Mouse (Mus musculus) spleen, postnatal 10 days (tissue): ENCODE data around the gene Zbtb22.
A peak's percentile ranks its signal among the peaks of the same experiment; 100 is the strongest.

Source experiments
- DNase-seq, 2 experiments: peaks; one replicate each; pipeline ENCODE4 v3.0.0; 2021 to 2022; ENCODE audit warnings: low spot score in 2 of 2

Zbtb22 gene

DNA sequence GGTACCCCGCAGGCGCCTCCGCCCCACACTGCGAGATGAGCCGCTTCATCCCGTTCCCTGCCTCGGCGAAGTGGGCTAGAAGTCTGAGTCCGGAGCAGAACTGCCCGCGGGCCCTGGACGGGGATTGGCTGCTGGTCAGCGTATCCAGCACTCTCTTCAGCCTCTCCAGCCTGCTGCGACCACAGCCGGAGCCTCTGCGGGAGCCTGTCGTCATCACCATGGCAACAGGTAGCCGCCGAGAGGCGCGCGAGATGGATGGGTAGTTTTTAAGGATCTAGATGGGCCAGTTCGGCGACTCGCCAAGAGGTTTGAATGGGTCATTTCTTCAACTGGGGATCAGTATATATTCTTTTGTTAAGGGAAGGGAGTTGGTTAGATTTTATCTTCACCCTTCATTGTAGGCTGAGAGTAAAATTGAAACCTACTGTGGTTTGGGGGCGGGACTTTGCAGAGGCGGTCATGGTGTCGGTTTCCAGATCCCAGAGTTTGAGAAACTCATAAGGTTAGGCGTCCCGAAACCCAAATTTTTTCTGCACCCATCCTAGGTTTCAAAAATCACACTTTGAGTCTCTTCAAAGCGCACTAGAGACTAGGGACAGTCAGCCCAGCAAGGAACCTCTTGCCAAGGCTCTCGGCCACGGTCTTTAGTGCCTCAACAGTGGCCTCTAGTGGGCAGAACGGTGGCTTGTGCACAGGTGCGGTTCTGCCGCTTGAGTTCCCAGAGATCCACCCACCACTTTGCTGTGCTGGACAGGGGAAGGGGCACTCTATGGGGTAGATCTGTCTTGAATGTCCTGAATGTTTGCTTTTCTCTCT is 4.8 kb downstream of the Zbtb22 start:
- peak; percentile 92 to 94 for DNase-seq

- no peak for DNase-seq
These were observed 5.7 kb downstream of the Zbtb22 start for GRCm38 (mm10) chr17:33921361-33921760.

DNA sequence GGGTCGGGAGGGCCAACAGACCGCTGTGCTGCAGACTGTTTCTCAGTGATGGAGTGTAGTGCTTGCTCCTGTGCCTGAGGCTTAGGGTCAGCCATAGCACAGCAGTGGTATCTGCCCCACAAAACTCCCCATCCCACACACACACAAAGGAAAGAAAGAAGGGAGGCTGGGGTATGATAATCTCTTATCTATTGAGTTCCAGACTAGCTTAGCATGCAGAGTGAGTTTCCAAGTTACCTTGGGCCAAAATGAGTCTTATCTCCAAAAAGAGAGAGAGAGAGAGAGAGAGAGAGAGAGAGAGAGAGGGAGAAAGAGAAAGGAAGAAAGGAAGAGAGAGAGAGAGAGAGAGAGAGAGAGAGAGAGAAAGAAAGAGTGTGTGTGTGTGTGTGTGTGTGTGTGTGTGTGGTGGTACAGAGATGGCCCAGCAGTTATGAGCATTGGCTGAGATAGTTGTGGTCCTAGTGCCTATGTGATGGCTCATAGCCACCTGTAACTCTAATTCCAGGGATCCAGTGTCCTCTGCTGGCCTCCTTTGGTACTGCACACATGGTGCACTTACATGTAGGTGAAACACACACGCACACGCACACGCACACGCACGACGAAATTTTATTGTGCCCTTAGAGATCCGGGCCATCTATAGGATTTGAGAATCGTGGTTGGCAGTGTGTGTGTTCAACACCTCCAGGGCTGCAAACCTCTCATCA is 9.0 kb downstream of the Zbtb22 start:
- peak; percentile 59 to 81 for DNase-seq

DNA sequence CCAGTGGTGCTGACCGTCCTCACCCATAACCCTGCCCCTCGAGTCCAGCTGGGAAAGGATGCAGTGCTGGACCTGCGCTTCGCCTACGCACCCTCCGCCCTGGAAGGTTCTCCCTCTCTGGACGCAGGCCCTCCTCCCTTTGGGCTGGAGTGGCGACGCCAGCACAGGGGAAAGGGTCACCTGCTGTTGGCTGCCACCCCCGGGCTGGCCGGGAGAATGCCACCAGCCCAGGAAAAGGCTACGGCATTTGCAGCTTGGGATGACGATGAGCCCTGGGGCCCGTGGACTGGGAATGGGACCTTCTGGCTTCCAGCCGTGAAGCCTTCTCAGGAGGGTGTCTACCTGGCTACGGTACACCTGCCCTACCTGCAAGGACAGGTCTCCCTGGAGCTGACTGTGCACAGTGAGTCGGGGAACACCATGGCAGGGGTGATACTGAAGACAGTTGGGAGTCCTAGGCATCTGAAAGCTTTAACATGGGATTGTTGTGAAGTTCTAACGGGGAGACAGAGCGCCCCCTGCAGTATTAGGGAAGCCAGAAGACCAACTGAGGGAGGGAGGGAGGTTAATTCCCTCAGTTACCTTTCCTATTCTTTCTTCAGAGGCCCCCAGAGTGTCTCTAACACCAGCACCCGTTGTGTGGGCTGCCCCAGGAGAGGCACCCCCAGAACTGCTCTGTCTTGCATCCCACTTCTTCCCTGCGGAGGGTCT is 9.9 kb downstream of the Zbtb22 start:
- DNase-seq = no peak

DNA sequence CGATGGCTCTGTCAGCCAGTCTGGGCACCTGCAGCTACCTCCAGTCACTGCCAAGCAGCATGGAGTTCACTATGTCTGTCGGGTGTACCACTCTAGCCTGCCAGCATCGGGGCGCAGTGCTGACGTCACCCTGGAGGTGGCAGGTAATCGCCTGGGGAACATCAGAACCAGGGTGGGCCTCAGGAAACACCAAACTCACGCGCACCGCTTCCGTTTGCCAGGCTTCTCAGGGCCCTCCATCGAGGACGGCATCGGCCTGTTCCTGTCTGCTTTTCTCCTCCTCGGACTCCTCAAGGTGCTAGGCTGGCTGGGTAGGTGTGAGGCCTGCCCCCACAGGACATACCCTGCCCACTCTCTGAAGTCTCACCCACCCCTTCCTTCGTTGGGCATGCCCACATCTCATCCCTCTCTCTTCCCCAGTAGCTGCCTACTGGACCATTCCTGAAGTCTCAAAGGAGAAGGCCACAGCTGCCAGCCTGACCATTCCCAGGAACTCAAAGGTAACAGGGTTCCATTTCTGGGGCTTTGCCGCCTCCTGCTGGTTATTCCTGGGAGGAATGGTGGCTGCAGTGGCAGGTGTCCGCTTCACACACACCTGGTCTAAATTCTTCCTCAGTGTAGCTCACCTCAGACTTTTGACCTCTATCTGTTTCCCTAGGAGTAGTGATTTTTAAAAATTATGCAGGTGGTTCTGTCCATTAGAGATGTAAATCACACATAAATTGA is 10.7 kb downstream of the Zbtb22 start:
- DNase-seq = no peak

GRCm38 (mm10) chr17:33928251-33928947 is 12.7 kb downstream of the Zbtb22 start:
- DNase-seq = no peak

GRCm38 (mm10) chr17:33929371-33930279 is 13.9 kb downstream of the Zbtb22 start, which contains the start of gene Rgl2:
Rgl2 (plus strand) TSS chr17:33929543.
- DNase-seq = peak; percentile 97 to 99

- peak; percentile 64 to 66 for DNase-seq
These were observed 14.8 kb downstream of the Zbtb22 start for GRCm38 (mm10) chr17:33930280-33931158.

DNA sequence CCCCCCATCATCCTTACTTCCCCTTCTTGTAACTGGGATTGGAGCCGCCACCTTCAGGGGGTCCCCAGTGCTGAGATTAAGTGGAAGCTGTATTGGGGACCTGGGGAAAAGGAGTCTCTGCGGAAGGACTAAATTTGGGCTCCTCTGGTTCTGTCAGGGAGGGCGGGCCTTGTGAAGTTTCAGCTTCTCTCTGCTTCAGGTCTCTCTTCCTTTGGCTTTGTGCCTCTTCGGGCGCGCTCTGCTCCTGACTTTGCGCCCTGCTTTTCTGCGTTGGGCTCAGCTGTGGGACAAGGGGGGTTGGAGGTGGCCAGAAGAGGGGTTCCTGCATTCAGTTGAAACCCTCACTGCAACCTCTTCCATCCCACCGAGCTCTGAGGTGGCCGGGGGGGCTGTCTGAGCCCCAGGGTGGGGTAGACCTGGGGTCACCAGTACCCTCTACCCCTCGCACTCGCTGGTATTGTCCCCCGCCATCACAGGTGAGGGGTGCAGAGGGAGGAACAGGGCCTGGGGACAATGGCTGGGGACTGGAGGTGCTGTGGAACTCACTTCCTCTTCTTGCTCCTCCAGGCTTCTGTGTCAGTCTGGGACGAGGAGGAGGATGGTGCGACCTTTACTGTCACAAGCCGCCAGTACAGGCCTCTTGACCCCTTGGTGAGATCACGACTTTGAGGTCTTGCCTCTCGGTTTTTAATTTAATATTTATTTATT is 15.6 kb downstream of the Zbtb22 start:
- DNase-seq = no peak

GRCm38 (mm10) chr17:33931947-33932346 is 16.2 kb downstream of the Zbtb22 start:
- no peak for DNase-seq

DNA sequence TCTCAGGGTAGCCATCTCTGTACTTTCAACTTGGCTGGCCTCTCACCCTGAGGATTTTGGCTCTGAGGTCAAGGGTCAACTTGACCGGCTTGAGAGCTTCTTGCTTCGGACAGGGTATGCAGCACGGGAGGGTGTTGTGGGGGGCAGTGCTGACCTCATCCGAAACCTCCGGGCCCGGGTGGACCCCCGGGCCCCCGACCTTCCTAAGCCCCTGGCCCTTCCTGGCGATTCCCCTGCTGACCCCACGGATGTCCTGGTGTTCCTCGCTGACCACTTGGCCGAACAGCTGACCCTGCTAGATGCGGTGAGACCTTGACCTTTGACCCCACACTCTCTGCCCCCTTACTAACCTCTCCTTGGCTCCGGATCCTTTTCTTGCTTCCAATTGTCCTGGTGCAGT is 16.7 kb downstream of the Zbtb22 start:
- DNase-seq = no peak

GRCm38 (mm10) chr17:33932970-33933369 is 17.3 kb downstream of the Zbtb22 start:
- no peak for DNase-seq

DNA sequence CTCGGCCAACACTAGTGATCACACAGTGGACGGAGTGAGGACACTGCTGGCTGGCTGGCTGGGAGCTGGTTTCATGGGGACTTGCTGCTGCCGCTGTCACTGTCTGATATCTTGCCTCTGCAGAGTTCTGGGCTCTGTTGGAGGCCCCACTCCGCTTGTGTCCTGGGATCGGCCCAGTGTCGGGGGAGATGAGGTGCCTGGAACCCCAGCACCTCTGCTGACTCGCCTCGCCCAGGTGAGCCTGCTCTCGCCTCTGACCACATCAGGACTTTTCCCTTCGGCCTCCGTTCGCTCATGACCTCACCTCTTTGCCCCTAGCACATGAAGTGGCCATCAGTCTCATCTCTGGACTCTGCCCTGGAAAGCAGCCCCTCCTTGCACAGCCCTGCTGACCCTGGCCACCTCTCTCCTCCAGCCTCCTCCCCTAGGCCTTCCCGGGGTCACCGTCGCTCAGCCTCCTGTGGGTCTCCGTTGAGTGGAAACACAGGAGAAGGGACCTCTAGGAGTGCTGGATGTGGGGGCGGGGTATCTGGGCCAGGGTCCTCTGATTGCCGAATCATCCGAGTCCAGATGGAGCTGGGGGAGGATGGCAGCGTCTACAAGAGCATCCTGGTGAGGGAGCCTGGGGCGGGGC is 19.8 kb downstream of the Zbtb22 start:
- no peak for DNase-seq

GRCm38 (mm10) chr17:33936993-33937392 is 21.3 kb downstream of the Zbtb22 start:
- no peak for DNase-seq

GRCm38 (mm10) chr17:33938783-33939182 is 23.1 kb downstream of the Zbtb22 start:
- DNase-seq = no peak

- DNase-seq = peak; percentile 89 to 93
These were observed 24.6 kb downstream of the Zbtb22 start, which contains the start of the genes Pfdn6 and Wdr46 for GRCm38 (mm10) chr17:33940206-33940805. Pfdn6 (minus strand) TSS chr17:33940343. Wdr46 (plus strand) TSS chr17:33940660.

GRCm38 (mm10) chr17:33940981-33941380 is 25.3 kb downstream of the Zbtb22 start:
- DNase-seq = peak in 1 of 2 experiments; percentile 58
